Mouse (Mus musculus) right cerebral cortex, postnatal 4 days (tissue): ENCODE measurements around the gene Ppp6r2.

Experiments used
- DNase-seq: peaks from one replicate; pipeline ENCODE4 v3.0.0-alpha.2; 2022

Ppp6r2 gene

GRCm38 (mm10) chr15:89275497-89275896 is 64.1 kb downstream of the Ppp6r2 start:
- no peak for DNase-seq

DNA sequence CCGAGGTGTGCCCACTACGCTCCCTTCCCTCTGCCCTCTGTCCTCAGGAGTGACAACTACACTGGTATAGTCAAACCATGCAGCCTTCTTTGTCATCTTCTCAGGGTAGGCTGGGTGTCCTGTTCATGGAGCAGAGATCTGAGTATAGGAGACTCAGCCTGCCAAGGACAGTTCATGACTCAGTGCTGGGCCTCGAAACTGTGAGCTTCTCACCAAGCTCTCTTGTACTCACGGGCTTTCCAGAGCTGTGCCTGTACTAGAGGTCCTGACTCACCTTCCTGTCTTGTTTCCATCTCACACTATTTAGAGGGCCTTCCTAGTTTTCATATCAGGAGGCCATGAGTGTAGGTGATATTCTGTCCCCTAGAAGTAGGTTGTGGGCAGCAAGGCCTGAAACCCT is 66.0 kb downstream of the Ppp6r2 start:
- no peak for DNase-seq

DNA sequence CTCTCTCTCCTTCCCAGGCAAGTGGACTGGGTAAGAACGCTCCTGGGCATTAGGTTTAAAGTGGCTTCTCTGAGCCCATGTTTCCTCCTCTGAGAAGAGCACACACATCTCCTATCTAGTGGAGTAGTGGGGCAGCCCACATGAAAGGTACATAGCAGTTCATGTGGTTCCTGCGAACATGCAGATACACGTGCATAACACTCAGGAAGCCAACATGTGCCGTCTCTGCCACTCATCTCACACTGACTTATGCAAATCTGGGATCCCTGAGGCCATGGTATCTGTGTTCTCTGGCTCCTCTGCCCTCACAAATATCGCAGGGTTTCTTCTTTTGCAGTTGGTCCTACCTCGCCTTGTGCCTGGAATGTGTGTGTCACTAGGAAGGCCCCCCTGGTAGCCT is 71.2 kb downstream of the Ppp6r2 start:
- DNase-seq: no peak

- no peak for DNase-seq
Measured at GRCm38 (mm10) chr15:89284094-89284493, 72.7 kb downstream of the Ppp6r2 start.

GRCm38 (mm10) chr15:89285004-89285403 is 73.7 kb downstream of the Ppp6r2 start:
- no peak for DNase-seq

GRCm38 (mm10) chr15:89285478-89285877 is 74.1 kb downstream of the Ppp6r2 start:
- DNase-seq: no peak

GRCm38 (mm10) chr15:89286114-89286513 is 74.8 kb downstream of the Ppp6r2 start:
- no peak for DNase-seq

DNA sequence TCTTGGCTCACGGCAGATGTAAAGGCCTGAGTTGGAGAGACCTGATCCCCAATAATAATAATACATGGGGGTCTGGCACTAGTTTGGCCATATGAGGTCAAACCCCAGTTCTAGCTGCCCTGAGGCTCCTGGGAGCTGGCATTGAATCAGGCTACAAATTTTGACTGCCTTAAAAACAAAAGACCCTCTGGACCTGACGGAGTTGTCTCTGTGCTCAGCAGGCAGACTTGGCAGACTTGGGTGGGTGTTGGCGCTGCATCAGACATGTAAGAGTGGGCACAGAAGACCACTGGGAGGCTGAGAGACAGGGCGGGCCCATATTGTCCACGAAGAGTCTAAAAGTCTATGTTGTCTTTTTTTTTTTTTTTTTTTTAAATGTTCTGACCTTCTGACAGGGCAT is 75.2 kb downstream of the Ppp6r2 start:
- no peak for DNase-seq

GRCm38 (mm10) chr15:89288227-89288767 is 76.9 kb downstream of the Ppp6r2 start:
- no peak for DNase-seq

DNA sequence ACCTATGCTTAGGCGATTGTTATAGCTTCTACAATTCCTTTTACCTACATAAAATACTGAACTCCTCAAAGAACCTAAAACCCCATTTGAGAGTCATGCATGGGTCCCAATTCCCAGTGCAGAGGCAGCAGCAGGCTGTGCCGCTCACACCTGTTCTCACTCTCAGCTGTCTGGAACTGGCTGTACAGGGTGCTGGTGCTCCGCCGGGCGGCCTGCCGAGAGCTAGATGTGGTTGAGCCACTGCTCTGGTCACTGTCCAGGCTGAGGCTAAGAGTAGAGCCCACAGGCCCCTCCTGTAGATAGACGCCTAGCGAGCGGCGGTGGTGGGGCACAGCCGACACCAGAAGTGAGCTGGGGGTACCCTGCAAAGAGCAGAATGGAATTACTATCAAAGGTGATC is 78.1 kb downstream of the Ppp6r2 start:
- no peak for DNase-seq

GRCm38 (mm10) chr15:89291521-89291920 is 80.2 kb downstream of the Ppp6r2 start:
- no peak for DNase-seq

- no peak for DNase-seq
Measured at GRCm38 (mm10) chr15:89292795-89293194, 81.4 kb downstream of the Ppp6r2 start.

GRCm38 (mm10) chr15:89293778-89294177 is 82.4 kb downstream of the Ppp6r2 start:
- no peak for DNase-seq

GRCm38 (mm10) chr15:89295580-89296165 is 84.3 kb downstream of the Ppp6r2 start:
- no peak for DNase-seq

- DNase-seq: no peak
Measured at GRCm38 (mm10) chr15:89296465-89296864, 85.1 kb downstream of the Ppp6r2 start.

DNA sequence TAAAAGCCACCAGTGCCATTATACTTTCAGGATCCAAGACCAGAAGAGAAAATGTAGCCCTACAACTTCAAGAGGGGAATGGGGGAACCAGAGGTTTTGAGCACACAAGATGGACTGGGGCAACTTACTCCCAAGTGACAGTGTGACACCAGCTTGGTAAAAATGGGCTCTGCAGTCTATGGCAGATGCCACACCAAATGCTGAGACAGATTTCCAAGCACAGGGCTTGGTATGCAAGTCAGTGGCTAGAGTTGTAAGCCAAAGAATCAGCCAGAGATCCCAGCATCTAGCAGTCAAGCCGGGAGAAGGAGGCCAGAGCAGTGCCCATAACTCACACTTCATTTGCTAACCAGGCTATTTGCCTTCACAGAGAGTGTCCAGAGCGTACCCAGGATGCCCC is 86.3 kb downstream of the Ppp6r2 start:
- no peak for DNase-seq

DNA sequence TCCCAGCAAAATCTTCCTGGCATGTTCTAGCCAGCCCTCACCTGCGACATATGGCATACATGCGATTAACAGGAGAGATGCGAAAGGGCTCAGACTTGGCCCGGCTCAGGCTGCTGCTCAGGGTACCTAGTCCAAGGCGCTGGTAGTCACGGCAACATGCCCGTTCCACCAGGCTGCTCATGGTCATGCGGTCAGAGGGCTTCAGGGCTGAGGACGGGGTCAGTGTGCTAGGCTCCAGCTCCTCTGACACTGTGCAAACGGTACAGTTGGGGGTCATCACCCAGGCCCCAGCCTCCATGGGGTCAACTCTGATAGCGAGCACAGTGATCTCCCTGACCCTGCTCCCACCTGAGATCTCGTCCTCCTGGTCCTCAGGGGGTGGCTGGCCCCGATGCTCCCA is 88.8 kb downstream of the Ppp6r2 start:
- no peak for DNase-seq

GRCm38 (mm10) chr15:89300600-89300999 is 89.2 kb downstream of the Ppp6r2 start:
- DNase-seq: no peak

GRCm38 (mm10) chr15:89305966-89306365 is 94.6 kb downstream of the Ppp6r2 start:
- DNase-seq: no peak

GRCm38 (mm10) chr15:89307461-89307860 is 96.1 kb downstream of the Ppp6r2 start:
- no peak for DNase-seq

DNA sequence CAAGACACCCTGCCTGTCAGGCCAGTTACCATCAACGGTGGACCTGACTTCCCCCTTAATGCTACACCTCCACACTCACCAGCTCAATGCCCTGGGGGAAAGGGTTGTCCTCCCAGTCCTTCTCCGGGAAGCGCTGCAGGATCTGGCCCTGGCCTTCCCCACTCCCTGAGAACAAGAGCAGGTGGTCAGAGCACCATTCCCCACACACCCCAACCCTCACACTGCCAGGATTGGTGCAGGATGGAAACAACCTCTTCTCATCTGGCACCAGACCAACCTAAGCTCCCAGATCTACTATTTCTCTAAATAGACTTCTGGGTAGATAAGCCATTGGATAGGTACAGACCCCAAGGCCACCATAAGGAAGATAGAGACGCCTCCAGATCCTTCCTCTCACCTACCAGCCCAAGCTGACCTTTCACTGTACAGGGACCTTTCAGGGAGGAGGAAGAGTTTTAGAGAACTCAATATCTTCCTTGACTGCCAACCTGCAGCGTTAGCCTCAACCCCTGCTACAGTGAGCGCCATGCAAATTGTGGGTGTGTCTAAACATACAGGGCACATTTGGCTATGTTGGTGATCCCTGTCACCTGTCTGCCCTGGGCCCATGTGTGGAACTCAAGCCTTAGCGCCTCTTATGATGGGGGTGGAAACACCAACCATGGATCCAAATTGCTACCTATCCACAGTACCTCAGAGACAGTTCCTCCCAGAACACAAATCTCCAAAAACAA is 97.2 kb downstream of the Ppp6r2 start:
- no peak for DNase-seq

- no peak for DNase-seq
Measured at GRCm38 (mm10) chr15:89309962-89310498, 98.7 kb downstream of the Ppp6r2 start.

DNA sequence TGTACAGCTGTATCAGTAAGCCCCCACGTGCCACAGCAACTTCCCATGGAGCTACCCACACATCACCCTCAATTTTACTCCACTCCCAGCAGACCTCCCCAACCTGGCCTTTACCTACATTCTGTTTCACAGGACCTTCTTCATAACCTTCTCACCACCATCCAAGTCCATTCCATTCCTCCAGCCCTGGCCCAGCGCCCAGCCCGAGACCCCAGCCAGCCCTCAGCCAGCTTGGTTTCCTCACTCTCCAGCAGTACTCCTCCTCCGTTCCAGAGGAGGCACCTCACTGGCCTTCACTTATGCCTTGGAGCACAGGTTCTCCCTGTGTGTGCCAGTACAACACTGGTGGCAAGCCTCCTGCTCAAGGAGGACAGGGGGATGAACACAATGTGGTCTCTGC is 102.0 kb downstream of the Ppp6r2 start:
- no peak for DNase-seq

DNA sequence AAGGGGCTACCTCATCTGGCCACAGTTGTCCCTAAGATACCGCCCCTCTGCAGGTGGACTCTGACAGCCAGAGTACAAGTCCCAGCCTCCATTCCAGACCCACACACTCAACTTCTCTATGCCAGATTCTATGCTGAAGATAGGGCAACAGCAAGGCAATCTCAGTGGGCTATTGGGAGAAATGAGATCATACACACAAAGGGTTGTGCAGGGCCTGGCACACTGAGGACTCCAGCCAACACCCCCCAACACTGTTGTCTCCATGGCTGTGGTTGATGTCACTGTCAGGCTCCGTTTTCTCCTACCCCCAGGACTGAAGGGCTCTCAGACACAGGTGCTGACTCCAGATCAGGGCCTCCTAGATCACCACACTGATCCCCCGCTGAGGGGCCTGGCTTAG is 102.8 kb downstream of the Ppp6r2 start:
- DNase-seq: no peak
